Mouse (Mus musculus) liver, embryonic 14.5 days (tissue): ENCODE data around the gene Akr1b3. TPM values are rescaled to one million over a fixed set of nuclear protein-coding genes. Genes with fewer than 3 reads are reported as not detected.
A peak's percentile ranks its signal among the peaks of the same experiment; 100 is the strongest.

Experiments
- ATAC-seq: fragments of 200-750 bp; cut with Nextera tagmentation; 2 replicates; pipeline ENCODE4 v1.8.0; 2017; ENCODE audit warnings: moderate number of reproducible peaks, mild to moderate bottlenecking, moderate library complexity; ENCODE audit not compliant: insufficient read depth
- DNase-seq, 3 experiments: peaks; one replicate each; pipeline ENCODE4 v3.0.0-alpha.2; 2012 to 2013; ENCODE audit warnings: low read depth in 3 of 3, low spot score in 3 of 3
- H3K27ac ChIP-seq: fragments of 300-500 bp; sonication (generic); 2 replicates; pipeline ENCODE4 v1.5.1; 2014; ENCODE audit warnings: moderate library complexity, mild to moderate bottlenecking, control low read depth, inconsistent platforms
- H3K27me3 ChIP-seq: fragments of 300-500 bp; sonication (generic); 2 replicates; pipeline ENCODE4 v1.6.1; 2014; ENCODE audit warnings: mild to moderate bottlenecking, low read length, moderate library complexity; ENCODE audit not compliant: control insufficient read depth, insufficient read depth
- H3K36me3 ChIP-seq: fragments of 300-500 bp; sonication (generic); replicated peaks from 2 replicates; pipeline ENCODE4 v1.6.1; 2014; ENCODE audit warnings: low read depth; ENCODE audit not compliant: control insufficient read depth, insufficient read depth
- H3K4me1 ChIP-seq, 2 experiments: fragments of 200-500 bp in 1 of 2; fragments of 300-500 bp in 1 of 2; sonication (generic) in 1 of 2; replicated peaks; 2 replicates each; pipeline ENCODE4 v1.6.1; 2012 to 2014; ENCODE audit warnings: antibody characterized with exemption in 1 of 2, inconsistent platforms in 1 of 2, low read length in 1 of 2; ENCODE audit not compliant: control insufficient read depth in 2 of 2, insufficient read depth in 2 of 2
- H3K4me2 ChIP-seq: fragments of 300-500 bp; sonication (generic); 2 replicates; pipeline ENCODE4 v1.6.1; 2014; ENCODE audit warnings: low read depth, mild to moderate bottlenecking, control low read depth, moderate library complexity
- H3K4me3 ChIP-seq, 2 experiments: fragments of 200-500 bp in 1 of 2; fragments of 300-500 bp in 1 of 2; sonication (generic) in 1 of 2; 2 replicates each; pipeline ENCODE4 v1.5.1; 2012 to 2014; ENCODE audit warnings: low read depth in 2 of 2, low read length in 2 of 2, mild to moderate bottlenecking in 2 of 2, control low read depth in 1 of 2, inconsistent platforms in 1 of 2, moderate library complexity in 1 of 2; ENCODE audit not compliant: insufficient read depth in 1 of 2
- H3K9ac ChIP-seq: fragments of 300-500 bp; sonication (generic); replicated peaks from 2 replicates; pipeline ENCODE4 v1.6.1; 2014; ENCODE audit warnings: mild to moderate bottlenecking, control low read depth, moderate library complexity
- H3K9me3 ChIP-seq: fragments of 300-500 bp; sonication (generic); 2 replicates; pipeline ENCODE4 v1.6.1; 2016; ENCODE audit warnings: low read length, mixed read lengths; ENCODE audit not compliant: control insufficient read depth
- CTCF ChIP-seq: IDR thresholded peaks from 2 replicates; pipeline ENCODE4 v1.5.1; 2016; ENCODE audit warnings: antibody characterized with exemption, low read depth, control low read depth
- EP300 ChIP-seq: IDR thresholded peaks from 2 replicates; pipeline ENCODE4 v1.6.1; 2016; ENCODE audit warnings: antibody characterized with exemption, low read depth
- WGBS: fragments of 180-500 bp; shearing (Covaris S2); extraction: QIAGEN DNeasy Blood & Tissue Kit; methylation state at CpG from one replicate; pipeline ENCODE4 v1.1.7; 2014; ENCODE audit not compliant: insufficient replicate concordance; 5-methylcytosine and 5-hydroxymethylcytosine counted together
- polyA plus RNA-seq, 2 experiments: library from polyadenylated mRNA; depleted of rRNA in 1 of 2; stranded (reverse) in 1 of 2; unstranded in 1 of 2; fragments of >200 nt; fragmentation: Nextera tagmentation in 1 of 2; extraction: Ambion mirVana in 1 of 2; gene quantifications; 2 replicates each; pipeline versions ENCODE4 v1.2.1 to v1.2.3; 2012 to 2014

The Akr1b3 gene
- polyA plus RNA-seq, 2 experiments, result 32.2 to 50.4 TPM

DNA sequence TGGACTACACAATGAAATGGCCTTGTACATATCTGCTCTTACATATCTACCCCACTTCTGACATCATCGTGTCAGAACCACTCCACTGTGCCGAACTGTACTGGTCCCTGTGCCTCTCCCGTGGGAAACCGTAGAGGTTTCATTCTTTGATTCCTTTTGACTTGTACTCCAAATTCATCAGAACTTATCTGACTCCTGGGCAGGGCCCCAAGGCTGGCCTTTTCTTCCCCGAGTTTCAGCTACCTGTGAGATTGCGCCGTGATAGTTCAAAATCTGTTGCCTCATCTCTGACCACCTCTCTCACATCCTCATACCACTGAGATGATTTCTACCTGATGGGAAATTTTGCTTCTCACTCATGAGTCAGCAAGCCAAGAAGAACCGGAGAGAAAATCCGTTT is 21.8 kb downstream of the Akr1b3 start:
- 71% methylated on average over 9 of the region's 9 CpGs for WGBS
- H3K36me3 ChIP-seq, result no peaks in the 10 kb centered on the region
- no peak overlapping the region for H3K4me3 ChIP-seq
- DNase-seq (no peak), ATAC-seq (no peak)
- no peak overlapping the region for H3K4me2 ChIP-seq
- H3K9me3 ChIP-seq, result no peaks in the 10 kb centered on the region
- no peak overlapping the region for H3K27ac ChIP-seq
- H3K27me3 ChIP-seq, result no peaks in the 10 kb centered on the region
- no peak overlapping the region for H3K9ac ChIP-seq
- H3K4me1 ChIP-seq, result 0 out of 4 replicates have a peak, but pooled peaks cover 0 to 2% of the 10 kb centered on the region in 2 experiments
- TF ChIP-seq EP300 (no peak), CTCF (no peak)

DNA sequence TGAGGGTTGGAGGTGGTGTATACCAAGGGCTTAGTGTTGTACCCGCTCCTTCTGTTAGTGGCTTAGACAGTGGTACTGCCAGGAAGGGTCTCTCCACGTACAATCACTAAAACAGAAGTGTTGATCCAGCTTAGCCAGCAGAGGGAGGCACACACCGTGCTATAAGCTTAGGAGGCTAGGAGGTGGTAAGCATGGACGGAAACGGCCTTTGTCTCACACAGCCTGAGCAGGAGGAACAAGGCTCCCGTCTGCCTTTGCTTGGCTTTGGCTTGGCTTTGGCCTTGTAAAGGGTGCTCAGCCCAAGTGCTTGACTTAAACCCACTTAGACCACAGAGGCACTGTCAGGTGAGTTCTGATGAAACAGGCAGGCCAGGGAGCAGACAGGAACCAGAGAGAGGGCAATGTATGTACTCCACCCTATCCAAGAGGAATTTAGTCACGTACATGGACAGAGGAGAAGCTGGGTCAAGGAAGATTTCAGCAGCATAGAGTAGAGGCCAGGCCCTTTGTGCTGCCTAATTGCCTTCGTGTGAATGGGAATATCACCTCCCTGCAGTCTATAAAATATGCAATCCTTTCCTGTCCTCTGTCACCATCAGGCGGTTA is 24.3 kb downstream of the Akr1b3 start:
- DNase-seq, result peak in 2 of 3 experiments; percentile 13 to 26
- no peak overlapping the region for H3K9ac ChIP-seq
- H3K4me3 ChIP-seq, result no peak overlapping the region
- H3K4me2 ChIP-seq, result no peak overlapping the region
- ATAC-seq, result no peak
- no peaks in the 10 kb centered on the region for H3K36me3 ChIP-seq
- H3K4me1 ChIP-seq, result 0 out of 4 replicates have a peak, but pooled peaks cover 0 to 2% of the 10 kb centered on the region in 2 experiments
- no peaks in the 10 kb centered on the region for H3K27me3 ChIP-seq
- WGBS, result 27% methylated on average over 9 of the region's 9 CpGs
- no peaks in the 10 kb centered on the region for H3K9me3 ChIP-seq
- no peak overlapping the region for H3K27ac ChIP-seq
- TF ChIP-seq EP300 (no peak), CTCF (peak; percentile 73)

DNA sequence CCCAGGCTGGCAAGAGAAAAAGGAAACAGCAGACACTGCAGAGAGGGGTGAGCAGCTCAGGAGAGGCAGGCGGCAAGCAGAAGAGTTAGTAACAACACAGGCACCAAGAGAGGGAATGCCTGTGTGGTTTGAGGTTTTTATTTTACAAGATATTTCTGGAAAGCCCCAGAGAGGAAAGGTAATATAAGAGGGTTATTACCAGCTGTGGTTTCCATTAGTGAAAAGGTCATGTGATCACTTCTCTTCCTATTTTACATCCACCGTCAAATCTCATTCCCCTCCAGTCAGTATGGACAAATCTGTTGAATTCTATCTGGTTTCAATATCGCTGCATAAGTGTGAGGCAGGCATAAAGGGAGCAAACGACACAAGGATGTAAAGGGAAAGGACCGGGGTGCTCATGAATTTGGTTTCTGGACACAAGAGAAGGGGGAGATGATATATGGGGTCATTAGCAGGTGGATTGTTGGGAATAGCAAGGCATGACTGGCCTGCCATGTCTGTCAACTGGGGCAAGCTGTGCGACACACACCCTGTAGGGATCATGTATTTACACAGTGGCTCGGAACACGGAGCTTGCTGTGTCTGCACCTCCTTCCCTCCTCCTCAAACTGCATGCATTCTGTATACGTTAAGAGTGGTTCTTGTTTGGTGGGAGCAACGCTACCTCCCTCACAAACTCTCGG is 24.9 kb downstream of the Akr1b3 start:
- no peaks in the 10 kb centered on the region for H3K36me3 ChIP-seq
- no peak overlapping the region for H3K9ac ChIP-seq
- H3K4me2 ChIP-seq, result no peak overlapping the region
- no peaks in the 10 kb centered on the region for H3K27me3 ChIP-seq
- WGBS, result 51% methylated on average over 11 of the region's 11 CpGs
- H3K4me1 ChIP-seq, result 0 out of 4 replicates have a peak, but pooled peaks cover 0 to 2% of the 10 kb centered on the region in 2 experiments
- no peaks in the 10 kb centered on the region for H3K9me3 ChIP-seq
- DNase-seq (no peak), ATAC-seq (no peak)
- TF ChIP-seq CTCF (no peak), EP300 (no peak)
- no peak overlapping the region for H3K27ac ChIP-seq
- no peak overlapping the region for H3K4me3 ChIP-seq

DNA sequence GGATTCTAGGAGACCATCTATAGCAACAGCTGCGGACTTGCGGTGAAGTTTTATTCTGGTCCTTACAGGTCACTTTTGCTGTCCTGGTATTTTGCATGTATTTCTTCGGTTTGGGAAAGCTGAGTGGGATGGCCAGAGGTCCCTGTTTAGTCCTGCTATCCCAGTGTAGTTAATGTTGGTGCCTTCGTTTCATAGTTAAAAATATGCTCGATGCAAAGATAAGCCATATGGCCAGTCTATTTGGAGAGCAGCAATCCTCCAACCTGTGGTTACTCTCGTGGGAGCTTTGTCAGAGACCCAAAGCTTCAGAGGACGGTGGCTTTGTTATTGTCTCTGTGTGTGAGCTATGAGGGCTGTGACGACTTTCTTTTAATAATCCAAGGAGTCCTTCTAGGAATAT is 26.6 kb downstream of the Akr1b3 start:
- 54% methylated on average over 8 of the region's 8 CpGs for WGBS

DNA sequence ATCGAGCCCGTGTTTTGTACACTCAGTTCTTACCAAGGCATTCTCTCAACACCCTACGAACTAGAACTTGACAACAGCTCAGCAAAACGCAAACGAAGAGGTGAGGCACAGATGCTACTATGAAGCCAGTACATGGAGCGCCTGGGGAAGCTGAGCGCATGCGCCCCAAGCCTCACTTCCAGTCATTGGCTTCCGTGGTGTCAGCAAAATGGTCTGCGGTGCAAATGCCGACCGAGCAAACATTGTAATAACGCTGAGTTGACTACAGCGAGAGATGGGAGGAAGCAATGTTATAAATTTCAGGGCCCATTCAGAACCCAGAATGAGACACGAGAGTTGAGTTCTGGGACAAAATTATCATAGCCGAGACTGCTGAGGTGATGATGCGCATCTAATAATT is 27.2 kb downstream of the Akr1b3 start:
- H3K9me3 ChIP-seq, result no peaks in the 10 kb centered on the region
- no peaks in the 10 kb centered on the region for H3K36me3 ChIP-seq
- H3K4me1 ChIP-seq, result 0 out of 4 replicates have a peak, but pooled peaks cover 0 to 2% of the 10 kb centered on the region in 2 experiments
- no peak overlapping the region for H3K27ac ChIP-seq
- ATAC-seq (no peak), DNase-seq (no peak)
- no peak overlapping the region for H3K4me3 ChIP-seq
- 74% methylated on average over 17 of the region's 17 CpGs for WGBS
- no peak overlapping the region for H3K9ac ChIP-seq
- no peak overlapping the region for H3K4me2 ChIP-seq
- no peaks in the 10 kb centered on the region for H3K27me3 ChIP-seq
- TF ChIP-seq CTCF (no peak), EP300 (no peak)

More for the DNA sequence above, 26.6 kb downstream of the Akr1b3 start:
- Histone ChIP-seq H3K4me1 (0 out of 4 replicates have a peak, but pooled peaks cover 0 to 2% of the 10 kb centered on the region in 2 experiments), H3K4me2 (no peak overlapping the region), H3K36me3 (no peaks in the 10 kb centered on the region), H3K27ac (no peak overlapping the region), H3K4me3 (no peak overlapping the region), H3K27me3 (no peaks in the 10 kb centered on the region), H3K9ac (no peak overlapping the region), H3K9me3 (no peaks in the 10 kb centered on the region)
- no peak for TF ChIP-seq EP300
- DNase-seq, result no peak
- ATAC-seq, result no peak
